Mouse (Mus musculus): ENCODE measurements at regions not wholly inside any gene's neighbourhood (a gene's known extent, or its start where the extent isn't known, plus 50 kb on each side); places are given as distances from the start of the nearest gene placed in this dataset.

- DNase-seq = no peak
Observed at GRCm38 (mm10) chr11:111280769-111281168, 214.8 kb downstream of the Kcnj2 start.

- DNase-seq = no peak
Observed at GRCm38 (mm10) chr11:111281237-111282160, 215.5 kb downstream of the Kcnj2 start.

- no peak for DNase-seq
Observed at GRCm38 (mm10) chr11:111282283-111282682, 216.3 kb downstream of the Kcnj2 start.

- DNase-seq = no peak
Observed at GRCm38 (mm10) chr11:111290537-111290936, 224.6 kb downstream of the Kcnj2 start.

- no peak for DNase-seq
Observed at GRCm38 (mm10) chr11:111296309-111296721, 230.4 kb downstream of the Kcnj2 start.

- no peak for DNase-seq
Observed at GRCm38 (mm10) chr11:111312802-111313201, 246.8 kb downstream of the Kcnj2 start.

- DNase-seq = peak; percentile 26 to 45
Observed at GRCm38 (mm10) chr11:111313566-111313965, 247.6 kb downstream of the Kcnj2 start.

- DNase-seq = no peak
Observed at GRCm38 (mm10) chr11:111321576-111321975, 255.6 kb downstream of the Kcnj2 start.

- no peak for DNase-seq
Observed at GRCm38 (mm10) chr11:111324453-111325010, 258.6 kb downstream of the Kcnj2 start.

- DNase-seq = no peak
Observed at GRCm38 (mm10) chr11:111326915-111327314, 261.0 kb downstream of the Kcnj2 start.

- DNase-seq = no peak
Observed at GRCm38 (mm10) chr11:111328258-111328657, 262.3 kb downstream of the Kcnj2 start.

- DNase-seq = no peak
Observed at GRCm38 (mm10) chr11:111331592-111331991, 265.6 kb downstream of the Kcnj2 start.

GRCm38 (mm10) chr11:111333021-111333420 is 267.1 kb downstream of the Kcnj2 start:
- no peak for DNase-seq

- DNase-seq = no peak
Observed at GRCm38 (mm10) chr11:111347562-111347961, 281.6 kb downstream of the Kcnj2 start.

GRCm38 (mm10) chr11:111350028-111350427 is 284.1 kb downstream of the Kcnj2 start:
- DNase-seq = no peak

GRCm38 (mm10) chr11:111363363-111363762 is 297.4 kb downstream of the Kcnj2 start:
- DNase-seq = no peak

- no peak for DNase-seq
Observed at GRCm38 (mm10) chr11:111377165-111377564, 311.2 kb downstream of the Kcnj2 start.

GRCm38 (mm10) chr11:111379842-111380241 is 313.9 kb downstream of the Kcnj2 start:
- no peak for DNase-seq

GRCm38 (mm10) chr11:111398706-111399105 is 332.7 kb downstream of the Kcnj2 start:
- no peak for DNase-seq

- no peak for DNase-seq
Observed at GRCm38 (mm10) chr11:111409266-111409665, 343.3 kb downstream of the Kcnj2 start.

GRCm38 (mm10) chr11:111424871-111425270 is 358.9 kb downstream of the Kcnj2 start:
- no peak for DNase-seq

GRCm38 (mm10) chr11:111426715-111427114 is 360.8 kb downstream of the Kcnj2 start:
- DNase-seq = no peak

GRCm38 (mm10) chr11:111442257-111442656 is 376.3 kb downstream of the Kcnj2 start:
- no peak for DNase-seq

GRCm38 (mm10) chr11:111443381-111443780 is 377.4 kb downstream of the Kcnj2 start:
- no peak for DNase-seq

Measured in heart, adult 18-20 months (tissue).